8 mouse cellular contexts compared by ENCODE assay signal in genomic region chr3:32508666-32509324, GRCm38 (mm10). TPM values are rescaled to one million over a fixed set of nuclear protein-coding genes. Genes with fewer than 3 reads are reported as not detected.
DNase-seq lines count a peak whose midpoint lies in the region; ATAC-seq and TF ChIP-seq lines count a peak whose summit lies in the region.

No protein-coding gene starts in this region.

- peaks cover 4% of the 10 kb centered on the region; the same call in 1 of the 2 replicates for H3K36me3 ChIP-seq in ES-E14 (ENCODE audit: control insufficient read depth, insufficient read depth, low read length, poor library complexity, severe bottlenecking)
- peaks cover 4% of the 10 kb centered on the region; the same call in 1 of the 2 replicates for H3K36me3 ChIP-seq in forebrain, embryonic 14.5 days (ENCODE audit: control insufficient read depth, insufficient read depth, low read length)
- H3K36me3 ChIP-seq in liver, embryonic 15.5 days (replicated peaks), result no peaks in the 10 kb centered on the region
- H3K36me3 ChIP-seq in neural tube, embryonic 11.5 days (ENCODE audit: control insufficient read depth, insufficient read depth, low read length), result no peaks in the 10 kb centered on the region

- peak; percentile 60 for DNase-seq in ES-E14 (ENCODE audit: low read depth, low spot score)
- peak; percentile 60 for DNase-seq in cerebellum, adult 11 months
- DNase-seq in forebrain, embryonic 14.5 days (ENCODE audit: low spot score), result peak; percentile 89
- DNase-seq in heart, postnatal 10 days, result peak; percentile 78 to 82
- peak; percentile 69 to 80 for DNase-seq in kidney, postnatal 4 days
- peak; percentile 76 for DNase-seq in neural tube, embryonic 11.5 days (ENCODE audit: low spot score)
- DNase-seq in telencephalon, adult 2 months (ENCODE audit: low read depth, low spot score), result peak; percentile 58

- WGBS in forebrain, embryonic 14.5 days, result under 1% methylated on average over 17 of the region's 17 CpGs
- 4% methylated on average over 17 of the region's 17 CpGs for WGBS in liver, embryonic 15.5 days (ENCODE audit: insufficient replicate concordance)
- WGBS in neural tube, embryonic 11.5 days, result 5% methylated on average over 17 of the region's 17 CpGs

- in situ Hi-C loops in ES-E14 (cut with MboI; ENCODE audit: low sequenced_read_pairs in 2 of 2, unreplicated experiment in 2 of 2), result loop anchor here in 1 of 2 experiments (10.0 kb wide), 2 partner anchors 124 to 174 kb away; no protein-coding TSS in a partner anchor

- peak overlapping the region in 1 of 2 experiments; percentile 21; a peak in 1 of 4 replicates for H3K4me3 ChIP-seq in ES-E14 (ENCODE audit: insufficient read depth in 1 of 2, low read depth in 1 of 2, low read length in 2 of 2, poor library complexity in 1 of 2, severe bottlenecking in 1 of 2)
- peak overlapping the region; percentile 13; the same call in 1 of the 2 replicates for H3K4me3 ChIP-seq in forebrain, embryonic 14.5 days (ENCODE audit: low read depth, low read length)
- peak overlapping the region; percentile 81 for H3K4me3 ChIP-seq in liver, embryonic 15.5 days (replicated peaks)
- peak overlapping the region; percentile 16 for H3K4me3 ChIP-seq in neural tube, embryonic 11.5 days (ENCODE audit: low read depth, low read length)

- H3K4me1 ChIP-seq in ES-E14 (ENCODE audit: control insufficient read depth in 2 of 2, insufficient read depth in 2 of 2, low read length in 2 of 2, poor library complexity in 1 of 2), result no peaks in the 10 kb centered on the region; a peak in 1 of 4 replicates
- peaks cover 16% of the 10 kb centered on the region for H3K4me1 ChIP-seq in forebrain, embryonic 14.5 days (ENCODE audit: control insufficient read depth, insufficient read depth, low read length)
- H3K4me1 ChIP-seq in liver, embryonic 15.5 days (replicated peaks), result peaks cover 48% of the 10 kb centered on the region
- peaks cover 7% of the 10 kb centered on the region; the same call in 1 of the 2 replicates for H3K4me1 ChIP-seq in neural tube, embryonic 11.5 days (ENCODE audit: control insufficient read depth, insufficient read depth, low read length)

- no peaks in the 10 kb centered on the region for H3K9me3 ChIP-seq in ES-E14 (ENCODE audit: control insufficient read depth, insufficient read depth, low read depth, low read length)
- H3K9me3 ChIP-seq in forebrain, embryonic 14.5 days (replicated peaks; ENCODE audit: control insufficient read depth, low read length), result no peaks in the 10 kb centered on the region
- no peaks in the 10 kb centered on the region for H3K9me3 ChIP-seq in liver, embryonic 15.5 days (replicated peaks)
- H3K9me3 ChIP-seq in neural tube, embryonic 11.5 days (ENCODE audit: control insufficient read depth, low read length), result no peaks in the 10 kb centered on the region

- H3K4me2 ChIP-seq in forebrain, embryonic 14.5 days (ENCODE audit: low read length), result peak overlapping the region; percentile 80
- H3K4me2 ChIP-seq in liver, embryonic 15.5 days, result peak overlapping the region; percentile 95
- H3K4me2 ChIP-seq in neural tube, embryonic 11.5 days (ENCODE audit: low read depth), result peak overlapping the region; percentile 41

- peak; percentile 36 for ATAC-seq in forebrain, embryonic 14.5 days
- ATAC-seq in liver, embryonic 15.5 days (ENCODE audit: insufficient read depth), result no peak
- peak; percentile 24; the same call in 1 of the 2 replicates for ATAC-seq in neural tube, embryonic 11.5 days (ENCODE audit: insufficient read depth, low FRiP score, low TSS enrichment)

- intact Hi-C loops in heart, postnatal 10 days (cut with DNase I), result loop anchor here (1.0 to 5.0 kb wide), 6 partner anchors 36 to 716 kb away; partner anchors contain the start of gene Pik3ca

- no peak overlapping the region for H3K9ac ChIP-seq in ES-E14 (ENCODE audit: insufficient read depth, low read depth, low read length, poor library complexity, severe bottlenecking)
- peak overlapping the region; percentile 25; the same call in 1 of the 2 replicates for H3K9ac ChIP-seq in forebrain, embryonic 14.5 days (ENCODE audit: low read length)
- H3K9ac ChIP-seq in liver, embryonic 15.5 days, result peak overlapping the region; percentile 25; the same call in 1 of the 2 replicates
- H3K9ac ChIP-seq in neural tube, embryonic 11.5 days (ENCODE audit: low read length), result peak overlapping the region; percentile 22; the same call in 1 of the 2 replicates

- H3K27ac ChIP-seq in ES-E14 (ENCODE audit: insufficient read depth, low read depth, low read length, poor library complexity, severe bottlenecking), result no peak overlapping the region
- no peak overlapping the region for H3K27ac ChIP-seq in forebrain, embryonic 14.5 days (ENCODE audit: low read depth, low read length)
- H3K27ac ChIP-seq in liver, embryonic 15.5 days (replicated peaks), result peak overlapping the region; percentile 41; the same call in 1 of the 2 replicates
- no peak overlapping the region for H3K27ac ChIP-seq in neural tube, embryonic 11.5 days (ENCODE audit: low read depth, low read length)

- H3K27me3 ChIP-seq in forebrain, embryonic 14.5 days (replicated peaks; ENCODE audit: control insufficient read depth, insufficient read depth, low read length), result no peaks in the 10 kb centered on the region
- H3K27me3 ChIP-seq in liver, embryonic 15.5 days, result no peaks in the 10 kb centered on the region
- H3K27me3 ChIP-seq in neural tube, embryonic 11.5 days (ENCODE audit: control insufficient read depth, insufficient read depth, low read length), result no peaks in the 10 kb centered on the region

TF ChIP-seq in ES-E14, 5 proteins besides CTCF, POLR2A, EP300 and RAD21:
- TF ChIP-seq ZNF384 (IDR thresholded peaks at IDR 0.05; ENCODE audit: low read depth, low read length), result no peak
- TF ChIP-seq HCFC1 (IDR thresholded peaks at IDR 0.05; ENCODE audit: borderline replicate concordance, insufficient read depth, low read length), result no peak
- TF ChIP-seq MAFK (IDR thresholded peaks at IDR 0.05; ENCODE audit: insufficient read depth, low read depth, low read length), result no peak
- no peak for TF ChIP-seq CHD2 (IDR thresholded peaks at IDR 0.05; ENCODE audit: low read depth, low read length)
- peak; percentile 59 for TF ChIP-seq ZC3H11A (IDR thresholded peaks at IDR 0.05; ENCODE audit: borderline replicate concordance, low read depth, low read length)
TF ChIP-seq in ES-E14: peak in this region for 1.

RNA-seq across cellular contexts. Expression of gene Zfp639, which starts 1.3 kb away (rescaled TPM):
- total RNA-seq in ES-E14 (2012; rRNA removed), result 42.1 and 43.5 TPM in 2 replicates
- 43.6 and 49.0 TPM in 2 replicates for polyA plus RNA-seq in forebrain, embryonic 14.5 days (2014; fragmentation: Nextera tagmentation; extraction: Ambion mirVana)
- total RNA-seq in heart, postnatal 10 days (2021), result 10 to 100 TPM; 24.0 to 30.2 TPM
- 14.7 and 15.1 TPM in 2 replicates for polyA plus RNA-seq in liver, embryonic 15.5 days (2015; fragmentation: Nextera tagmentation; extraction: Ambion mirVana)
- polyA plus RNA-seq in neural tube, embryonic 11.5 days (2014; fragmentation: Nextera tagmentation; extraction: Ambion mirVana), result 48.4 TPM in 2 replicates

RNA-seq across cellular contexts. Expression of gene Kcnmb3, which starts 16.8 kb away (rescaled TPM):
- 0.13 and 0.16 TPM in 2 replicates for total RNA-seq in ES-E14 (2012; rRNA removed)
- polyA plus RNA-seq in forebrain, embryonic 14.5 days (2014; fragmentation: Nextera tagmentation; extraction: Ambion mirVana), result not detected in 2 replicates
- total RNA-seq in heart, postnatal 10 days (2021), result under 1 TPM; 0.20 to 0.55 TPM
- not detected in 2 replicates for polyA plus RNA-seq in liver, embryonic 15.5 days (2015; fragmentation: Nextera tagmentation; extraction: Ambion mirVana)
- polyA plus RNA-seq in neural tube, embryonic 11.5 days (2014; fragmentation: Nextera tagmentation; extraction: Ambion mirVana), result not detected in 2 replicates

RNA-seq across cellular contexts. Expression of gene Mfn1, which starts 20.5 kb away (rescaled TPM):
- 22.9 and 35.1 TPM in 2 replicates for total RNA-seq in ES-E14 (2012; rRNA removed)
- 25.0 and 27.5 TPM in 2 replicates for polyA plus RNA-seq in forebrain, embryonic 14.5 days (2014; fragmentation: Nextera tagmentation; extraction: Ambion mirVana)
- 100 to 1,000 TPM; 326 to 361 TPM for total RNA-seq in heart, postnatal 10 days (2021)
- 12.5 and 13.1 TPM in 2 replicates for polyA plus RNA-seq in liver, embryonic 15.5 days (2015; fragmentation: Nextera tagmentation; extraction: Ambion mirVana)
- 26.8 and 31.5 TPM in 2 replicates for polyA plus RNA-seq in neural tube, embryonic 11.5 days (2014; fragmentation: Nextera tagmentation; extraction: Ambion mirVana)

Comparison
In these comparisons a context has a peak if more than half of its experiments do, and no peak if none do; other contexts are left out.
1. H3K4me2 ChIP-seq: peak in every context shown above with its lines; median percentile 95 in liver, embryonic 15.5 days; 80 in forebrain, embryonic 14.5 days; 41 in neural tube, embryonic 11.5 days.